Mouse (Mus musculus): Measurements from ENCODE around the gene Arhgap21.

Gene Arhgap21

GRCm38 (mm10) chr2:20966176-20967100 lies 2.2 kb downstream of the Arhgap21 start:
- DNase-seq, result peak; percentile 73 to 76

GRCm38 (mm10) chr2:20965361-20965760 lies 3.3 kb downstream of the Arhgap21 start:
- peak in 1 of 2 experiments; percentile 48 for DNase-seq

GRCm38 (mm10) chr2:20964461-20964860 lies 4.2 kb downstream of the Arhgap21 start:
- DNase-seq, result peak in 1 of 2 experiments; percentile 31

- DNase-seq, result peak; percentile 42 to 53
Measured at GRCm38 (mm10) chr2:20963226-20963805, 5.4 kb downstream of the Arhgap21 start.

GRCm38 (mm10) chr2:20962284-20962683 lies 6.4 kb downstream of the Arhgap21 start:
- DNase-seq, result peak; percentile 92

- DNase-seq, result peak; percentile 75
Measured at GRCm38 (mm10) chr2:20961825-20962224, 6.9 kb downstream of the Arhgap21 start.

GRCm38 (mm10) chr2:20961295-20961694 lies 7.4 kb downstream of the Arhgap21 start:
- no peak for DNase-seq

GRCm38 (mm10) chr2:20960668-20961035 lies 8.0 kb downstream of the Arhgap21 start:
- peak in 1 of 2 experiments; percentile 53 for DNase-seq

GRCm38 (mm10) chr2:20959906-20960667 lies 8.6 kb downstream of the Arhgap21 start:
- peak in 1 of 2 experiments; percentile 51 for DNase-seq

- DNase-seq, result no peak
Measured at GRCm38 (mm10) chr2:20959045-20959444, 9.6 kb downstream of the Arhgap21 start.

- no peak for DNase-seq
Measured at GRCm38 (mm10) chr2:20957995-20958394, 10.7 kb downstream of the Arhgap21 start.

GRCm38 (mm10) chr2:20956716-20957115 lies 12.0 kb downstream of the Arhgap21 start:
- DNase-seq, result peak in 1 of 2 experiments; percentile 51

- no peak for DNase-seq
Measured at GRCm38 (mm10) chr2:20955996-20956395, 12.7 kb downstream of the Arhgap21 start.

GRCm38 (mm10) chr2:20955376-20955775 lies 13.3 kb downstream of the Arhgap21 start:
- DNase-seq, result peak in 1 of 2 experiments; percentile 34

GRCm38 (mm10) chr2:20952716-20953115 lies 16.0 kb downstream of the Arhgap21 start:
- DNase-seq, result no peak

GRCm38 (mm10) chr2:20949168-20949567 lies 19.5 kb downstream of the Arhgap21 start:
- no peak for DNase-seq

- no peak for DNase-seq
Measured at GRCm38 (mm10) chr2:20947036-20947435, 21.6 kb downstream of the Arhgap21 start.

- no peak for DNase-seq
Measured at GRCm38 (mm10) chr2:20945596-20945995, 23.1 kb downstream of the Arhgap21 start.

GRCm38 (mm10) chr2:20943730-20944454 lies 24.8 kb downstream of the Arhgap21 start:
- DNase-seq, result no peak

GRCm38 (mm10) chr2:20943222-20943621 lies 25.5 kb downstream of the Arhgap21 start:
- DNase-seq, result peak; percentile 55 to 69

- DNase-seq, result no peak
Measured at GRCm38 (mm10) chr2:20942434-20943198, 26.1 kb downstream of the Arhgap21 start.

- no peak for DNase-seq
Measured at GRCm38 (mm10) chr2:20941105-20941504, 27.6 kb downstream of the Arhgap21 start.
